Mouse (Mus musculus) stomach, embryonic 15.5 days (tissue): ENCODE results near the gene Psma6. TPM values are rescaled to one million over a fixed set of nuclear protein-coding genes. Genes with fewer than 3 reads are reported as not detected.

Experiments used
- ATAC-seq: fragments of 200-750 bp; cut with Nextera tagmentation; 2 replicates; pipeline ENCODE4 v1.8.0; 2017; ENCODE audit warnings: low read depth, moderate number of reproducible peaks, moderate TSS enrichment; ENCODE audit not compliant: insufficient read depth, low FRiP score
- H3K27ac ChIP-seq: fragments of 300-500 bp; sonication (generic); 2 replicates; pipeline ENCODE4 v1.5.1; 2015; ENCODE audit warnings: mild to moderate bottlenecking, inconsistent platforms
- H3K27me3 ChIP-seq: fragments of 300-500 bp; sonication (generic); replicated peaks from 2 replicates; pipeline ENCODE4 v1.6.1; 2015; ENCODE audit warnings: inconsistent platforms
- H3K36me3 ChIP-seq: fragments of 300-500 bp; sonication (generic); 2 replicates; pipeline ENCODE4 v1.6.1; 2015; ENCODE audit warnings: inconsistent platforms
- H3K4me1 ChIP-seq: fragments of 300-500 bp; sonication (generic); 2 replicates; pipeline ENCODE4 v1.6.1; 2015; ENCODE audit warnings: inconsistent platforms
- H3K4me2 ChIP-seq: fragments of 300-500 bp; sonication (generic); 2 replicates; pipeline ENCODE4 v1.6.1; 2015; ENCODE audit warnings: mild to moderate bottlenecking, inconsistent platforms
- H3K4me3 ChIP-seq: fragments of 300-500 bp; sonication (generic); replicated peaks from 2 replicates; pipeline ENCODE4 v1.5.1; 2015; ENCODE audit warnings: inconsistent platforms
- H3K9ac ChIP-seq: fragments of 300-500 bp; sonication (generic); 2 replicates; pipeline ENCODE4 v1.6.1; 2015; ENCODE audit warnings: inconsistent platforms
- H3K9me3 ChIP-seq: fragments of 300-500 bp; sonication (generic); 2 replicates; pipeline ENCODE4 v1.6.1; 2016; ENCODE audit warnings: inconsistent platforms
- WGBS: fragments of 180-500 bp; shearing (Covaris S2); methylation state at CpG from one replicate; pipeline ENCODE4 v1.1.7; 2015; 5-methylcytosine and 5-hydroxymethylcytosine counted together
- polyA plus RNA-seq: library from polyadenylated mRNA; unstranded; fragments of >200 nt; fragmentation: Nextera tagmentation; extraction: Ambion mirVana; gene quantifications from 2 replicates; pipeline ENCODE4 v1.2.1, GENCODE M21; 2015

The Psma6 gene
- polyA plus RNA-seq, 1 experiment from 2014 or later: 392 TPM

- no peak for ATAC-seq
- no peak overlapping the region for H3K27ac ChIP-seq
- no peak overlapping the region for H3K4me2 ChIP-seq
These were observed 48.4 kb downstream of the Psma6 start for GRCm38 (mm10) chr12:55432284-55432919.

GRCm38 (mm10) chr12:55432920-55433284 lies 48.9 kb downstream of the Psma6 start:
- no peak overlapping the region for H3K27ac ChIP-seq
- WGBS: 96% methylated on average over 8 of the region's 8 CpGs
- H3K4me2 ChIP-seq: no peak overlapping the region
- no peaks in the 10 kb centered on the region for H3K9me3 ChIP-seq
- peaks cover 23% of the 10 kb centered on the region for H3K4me1 ChIP-seq
- no peak overlapping the region for H3K4me3 ChIP-seq
- ATAC-seq: no peak
- no peak overlapping the region for H3K9ac ChIP-seq
- H3K36me3 ChIP-seq: no peaks in the 10 kb centered on the region
- no peaks in the 10 kb centered on the region for H3K27me3 ChIP-seq

More at GRCm38 (mm10) chr12:55432284-55432919, 48.4 kb downstream of the Psma6 start:
- Histone ChIP-seq H3K4me1 (peaks cover 19% of the 10 kb centered on the region), H3K27me3 (no peaks in the 10 kb centered on the region), H3K4me3 (no peak overlapping the region), H3K36me3 (no peaks in the 10 kb centered on the region), H3K9me3 (no peaks in the 10 kb centered on the region), H3K9ac (no peak overlapping the region)
- WGBS: 84% methylated on average over 7 of the region's 7 CpGs

GRCm38 (mm10) chr12:55433802-55434435 lies 49.9 kb downstream of the Psma6 start:
- H3K4me3 ChIP-seq: no peak overlapping the region
- peak overlapping the region; percentile 3; the same call in 1 of the 2 replicates for H3K4me2 ChIP-seq
- WGBS: 38% methylated on average over 8 of the region's 8 CpGs
- H3K9ac ChIP-seq: no peak overlapping the region
- no peaks in the 10 kb centered on the region for H3K36me3 ChIP-seq
- no peaks in the 10 kb centered on the region for H3K27me3 ChIP-seq
- peaks cover 32% of the 10 kb centered on the region for H3K4me1 ChIP-seq
- H3K9me3 ChIP-seq: no peaks in the 10 kb centered on the region
- no peak for ATAC-seq
- H3K27ac ChIP-seq: peak overlapping the region; percentile 65

DNA sequence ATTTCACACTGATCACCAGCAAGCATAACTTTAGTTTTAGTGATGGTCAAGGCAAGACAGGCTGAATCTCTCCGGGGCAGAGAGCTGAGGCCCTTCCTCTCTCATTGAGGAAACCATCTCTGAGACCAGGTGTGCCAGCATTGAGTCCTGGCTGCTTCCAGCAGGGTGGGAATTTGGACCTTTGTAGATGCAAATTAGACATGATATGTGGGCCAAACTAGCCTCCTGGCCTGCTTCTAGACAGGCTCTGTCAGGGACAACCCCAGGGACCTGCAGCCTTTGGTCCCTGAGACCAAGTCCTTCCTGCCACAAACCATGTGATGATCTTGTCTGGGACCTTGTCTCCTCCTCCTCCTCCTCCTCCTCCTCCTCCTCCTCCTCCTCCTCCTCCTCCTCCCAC lies 51.1 kb downstream of the Psma6 start:
- H3K9ac ChIP-seq: no peak overlapping the region
- H3K36me3 ChIP-seq: no peaks in the 10 kb centered on the region
- H3K27ac ChIP-seq: no peak overlapping the region
- H3K27me3 ChIP-seq: no peaks in the 10 kb centered on the region
- H3K9me3 ChIP-seq: no peaks in the 10 kb centered on the region
- ATAC-seq: no peak
- H3K4me3 ChIP-seq: no peak overlapping the region
- H3K4me1 ChIP-seq: peaks cover 33% of the 10 kb centered on the region
- 76% methylated on average over 1 of the region's 1 CpGs for WGBS
- H3K4me2 ChIP-seq: no peak overlapping the region

- H3K9ac ChIP-seq: no peak overlapping the region
- H3K27me3 ChIP-seq: no peaks in the 10 kb centered on the region
- H3K27ac ChIP-seq: peak overlapping the region; percentile 35; the same call in 1 of the 2 replicates
- WGBS: 53% methylated on average over 13 of the region's 13 CpGs
- H3K4me1 ChIP-seq: peaks cover 33% of the 10 kb centered on the region
- ATAC-seq: peak; percentile 49; the same call in 1 of the 2 replicates
- no peaks in the 10 kb centered on the region for H3K36me3 ChIP-seq
- no peaks in the 10 kb centered on the region for H3K9me3 ChIP-seq
- no peak overlapping the region for H3K4me3 ChIP-seq
- H3K4me2 ChIP-seq: peak overlapping the region; percentile 13; the same call in 1 of the 2 replicates
These were observed 53.3 kb downstream of the Psma6 start for GRCm38 (mm10) chr12:55437122-55437826.

- H3K27ac ChIP-seq: peak overlapping the region; percentile 57
- H3K4me1 ChIP-seq: peaks cover 36% of the 10 kb centered on the region
- H3K9ac ChIP-seq: no peak overlapping the region
- H3K4me3 ChIP-seq: no peak overlapping the region
- no peaks in the 10 kb centered on the region for H3K9me3 ChIP-seq
- ATAC-seq: no peak
- no peaks in the 10 kb centered on the region for H3K27me3 ChIP-seq
- H3K4me2 ChIP-seq: peak overlapping the region; percentile 29; the same call in 1 of the 2 replicates
- no peaks in the 10 kb centered on the region for H3K36me3 ChIP-seq
- 73% methylated on average over 10 of the region's 10 CpGs for WGBS
These were observed 54.0 kb downstream of the Psma6 start for GRCm38 (mm10) chr12:55438058-55438457.

GRCm38 (mm10) chr12:55438611-55439137 lies 54.7 kb downstream of the Psma6 start:
- no peaks in the 10 kb centered on the region for H3K36me3 ChIP-seq
- H3K9ac ChIP-seq: no peak overlapping the region
- peak overlapping the region; percentile 29 for H3K4me2 ChIP-seq
- H3K4me1 ChIP-seq: peaks cover 39% of the 10 kb centered on the region
- H3K27me3 ChIP-seq: no peaks in the 10 kb centered on the region
- ATAC-seq: no peak
- no peak overlapping the region for H3K4me3 ChIP-seq
- H3K9me3 ChIP-seq: no peaks in the 10 kb centered on the region
- 22% methylated on average over 11 of the region's 11 CpGs for WGBS
- peak overlapping the region; percentile 57 for H3K27ac ChIP-seq

GRCm38 (mm10) chr12:55440416-55440815 lies 56.4 kb downstream of the Psma6 start:
- H3K4me3 ChIP-seq: no peak overlapping the region
- WGBS: 83% methylated on average over 5 of the region's 5 CpGs
- ATAC-seq: no peak
- H3K36me3 ChIP-seq: no peaks in the 10 kb centered on the region
- H3K9me3 ChIP-seq: no peaks in the 10 kb centered on the region
- no peak overlapping the region for H3K4me2 ChIP-seq
- H3K27me3 ChIP-seq: no peaks in the 10 kb centered on the region
- H3K4me1 ChIP-seq: peaks cover 36% of the 10 kb centered on the region
- no peak overlapping the region for H3K27ac ChIP-seq
- no peak overlapping the region for H3K9ac ChIP-seq

DNA sequence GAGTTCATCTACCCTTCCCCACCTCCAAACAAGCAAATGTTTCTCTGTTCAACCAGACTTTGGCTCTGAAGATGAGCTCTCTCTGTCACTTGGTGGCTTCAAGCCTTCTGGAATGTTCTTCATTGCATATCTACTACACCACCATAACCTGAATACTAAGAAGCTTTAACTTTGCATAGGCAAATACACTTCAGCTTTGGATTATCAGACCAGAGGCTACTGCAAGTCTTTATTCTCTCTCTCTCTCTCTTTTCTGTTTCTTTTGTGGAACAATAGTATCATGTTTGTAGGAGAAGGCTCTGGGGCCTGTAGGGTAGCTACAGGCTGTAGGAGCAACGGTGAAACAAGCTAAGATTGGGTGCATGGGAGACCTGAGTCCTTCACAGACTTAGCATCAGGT lies 58.2 kb downstream of the Psma6 start:
- WGBS: 83% methylated on average over 1 of the region's 1 CpGs
- Histone ChIP-seq H3K9me3 (no peaks in the 10 kb centered on the region), H3K27me3 (no peaks in the 10 kb centered on the region), H3K9ac (no peak overlapping the region), H3K4me1 (peaks cover 35% of the 10 kb centered on the region), H3K27ac (peak overlapping the region; percentile 77; the same call in 1 of the 2 replicates), H3K36me3 (no peaks in the 10 kb centered on the region), H3K4me2 (no peak overlapping the region), H3K4me3 (no peak overlapping the region)
- no peak for ATAC-seq

DNA sequence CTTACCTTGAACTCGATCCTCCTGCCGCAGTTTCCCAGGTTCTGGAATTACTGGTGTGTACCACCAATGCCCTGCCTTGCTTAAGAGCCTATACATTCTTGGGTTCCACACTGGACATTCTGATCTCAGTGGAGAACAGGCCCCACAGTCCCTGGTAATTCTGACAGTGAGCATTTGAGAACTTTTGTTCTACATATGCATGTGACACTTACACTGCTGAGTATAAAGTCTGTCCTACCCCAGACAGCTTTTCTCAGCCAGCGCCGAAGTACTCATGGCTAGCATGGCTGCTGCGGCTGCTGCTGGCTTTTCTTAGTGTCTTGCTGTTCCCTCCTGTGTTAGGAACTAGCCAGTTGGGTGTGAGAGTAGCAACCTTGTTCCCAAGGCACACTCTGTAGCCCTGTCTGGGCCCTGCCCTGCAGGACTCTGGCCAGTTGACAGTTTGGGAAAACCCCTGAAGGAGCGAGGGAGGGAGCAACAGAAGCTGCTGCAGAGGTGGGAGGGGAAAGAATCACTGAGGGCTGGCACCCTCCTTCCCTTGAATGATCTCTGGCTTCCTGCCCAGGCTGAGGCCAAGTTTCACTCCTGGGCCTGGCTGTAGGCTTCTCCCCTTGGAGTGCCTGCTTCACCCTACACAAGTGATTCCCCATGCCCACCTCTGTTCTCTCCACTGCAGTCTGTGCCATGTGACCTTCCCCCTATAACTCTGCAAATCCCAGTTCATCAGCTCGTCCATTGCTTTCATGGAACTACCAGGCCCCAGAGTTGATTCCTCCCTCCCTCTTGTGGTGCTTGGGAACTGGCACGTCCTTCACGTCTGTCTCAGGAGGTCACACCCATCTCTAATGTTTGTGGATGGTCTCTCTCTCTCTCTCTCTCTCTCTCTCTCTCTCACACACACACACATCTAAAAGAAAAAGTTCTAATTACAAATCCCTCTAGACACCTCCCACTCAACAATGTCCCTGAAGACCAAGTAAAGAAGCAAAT lies 59.1 kb downstream of the Psma6 start:
- peak overlapping the region; percentile 77 for H3K27ac ChIP-seq
- H3K4me3 ChIP-seq: no peak overlapping the region
- peak; percentile 69 for ATAC-seq
- H3K9me3 ChIP-seq: no peaks in the 10 kb centered on the region
- H3K36me3 ChIP-seq: no peaks in the 10 kb centered on the region
- H3K4me2 ChIP-seq: no peak overlapping the region
- H3K9ac ChIP-seq: no peak overlapping the region
- H3K27me3 ChIP-seq: no peaks in the 10 kb centered on the region
- H3K4me1 ChIP-seq: peaks cover 32% of the 10 kb centered on the region
- WGBS: 53% methylated on average over 9 of the region's 9 CpGs

DNA sequence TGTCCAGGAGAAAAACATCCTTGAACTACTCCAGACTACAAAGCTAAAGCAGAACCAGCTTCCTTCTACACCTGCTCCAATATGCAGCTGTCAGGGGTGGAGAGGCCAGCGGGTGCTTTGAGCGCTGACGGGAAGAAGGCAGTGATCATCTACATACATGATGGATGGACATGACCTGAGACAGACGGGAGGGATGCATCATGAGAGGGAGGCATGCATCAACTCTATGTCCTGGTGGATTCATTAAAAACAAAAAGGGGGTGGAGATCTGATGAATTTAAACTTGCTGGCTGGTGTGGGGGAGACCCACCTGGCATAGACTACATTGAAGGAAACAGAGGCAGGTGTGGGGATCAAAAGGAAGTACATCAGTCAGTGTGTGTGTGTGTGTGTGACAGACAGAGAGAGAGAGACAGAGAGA lies 60.0 kb downstream of the Psma6 start:
- Histone ChIP-seq H3K27me3 (no peaks in the 10 kb centered on the region), H3K4me3 (no peak overlapping the region), H3K9ac (no peak overlapping the region), H3K36me3 (no peaks in the 10 kb centered on the region), H3K4me1 (peaks cover 23% of the 10 kb centered on the region), H3K27ac (no peak overlapping the region), H3K4me2 (no peak overlapping the region), H3K9me3 (no peaks in the 10 kb centered on the region)
- WGBS: 61% methylated on average over 4 of the region's 4 CpGs
- ATAC-seq: no peak
